In genomic region chr19:7606801-7607689, GRCm38 (mm10) we compare ENCODE assay signal across 7 mouse cellular contexts. TPM values are rescaled to one million over a fixed set of nuclear protein-coding genes. Genes with fewer than 3 reads are reported as not detected.
DNase-seq lines count a peak whose midpoint lies in the region; ATAC-seq and TF ChIP-seq lines count a peak whose summit lies in the region.

TSS of gene Lgals12 (minus strand) at chr19:7607193.

- no peak for TF ChIP-seq EP300 in stomach, postnatal 0 days (optimal IDR thresholded peaks at IDR 0.05)

- DNase-seq in ZHBTc4 (ENCODE audit: low read depth, low spot score), result peak; percentile 74
- DNase-seq in adrenal gland, postnatal 14 days, result peak; percentile 62
- peak; percentile 23 to 29 for DNase-seq in frontal cortex, postnatal 25 days (ENCODE audit: low spot score in 2 of 2)
- DNase-seq in kidney, postnatal 25 days, result peak; percentile 32 to 65
- DNase-seq in mesoderm, embryonic 11.5 days (ENCODE audit: low read depth, low spot score), result peak; percentile 9
- peak; percentile 80 for DNase-seq in stomach, postnatal 0 days (ENCODE audit: low spot score)
- DNase-seq in urinary bladder, postnatal 10 days (ENCODE audit: low spot score), result no peak

- H3K27me3 ChIP-seq in stomach, postnatal 0 days (ENCODE audit: control insufficient read depth, insufficient read depth, low read length), result no peaks in the 10 kb centered on the region

- H3K27ac ChIP-seq in stomach, postnatal 0 days (replicated peaks), result peak within 1 kb of the TSS; percentile 94

- 0 out of 2 replicates have a peak, but pooled peaks cover 3% of the 10 kb centered on the region for H3K4me1 ChIP-seq in stomach, postnatal 0 days (replicated peaks; ENCODE audit: control insufficient read depth, insufficient read depth)

- ATAC-seq in stomach, postnatal 0 days (ENCODE audit: low FRiP score, low TSS enrichment), result peak; percentile 52

- H3K9me3 ChIP-seq in stomach, postnatal 0 days (ENCODE audit: control insufficient read depth, low read length), result no peaks in the 10 kb centered on the region

- 9% methylated on average over 15 of the region's 15 CpGs for WGBS in stomach, postnatal 0 days

- peak within 1 kb of the TSS; percentile 62 for H3K4me2 ChIP-seq in stomach, postnatal 0 days (replicated peaks; ENCODE audit: low read depth)

- no peak for TF ChIP-seq CTCF in stomach, postnatal 0 days (IDR thresholded peaks at IDR 0.05; ENCODE audit: low read depth)

- peak within 1 kb of the TSS; percentile 50 for H3K9ac ChIP-seq in stomach, postnatal 0 days (ENCODE audit: low read length)

- peak within 1 kb of the TSS; percentile 21; the same call in 1 of the 2 replicates for H3K4me3 ChIP-seq in stomach, postnatal 0 days (ENCODE audit: low read depth, low read length)

- no peaks in the 10 kb centered on the region for H3K36me3 ChIP-seq in stomach, postnatal 0 days (ENCODE audit: control insufficient read depth, insufficient read depth, low read length)

RNA-seq across cellular contexts. Expression of gene Lgals12, which starts in this region (rescaled TPM):
- 15.7 and 20.8 TPM in 2 replicates for total RNA-seq in adrenal gland, postnatal 14 days (2021)
- polyA plus RNA-seq in stomach, postnatal 0 days (2015; fragmentation: Nextera tagmentation; extraction: Ambion mirVana), result 2.3 and 3.6 TPM in 2 replicates
